Mouse (Mus musculus) intestine, embryonic 16.5 days (tissue): ENCODE measurements around the gene Tfrc. TPM values are rescaled to one million over a fixed set of nuclear protein-coding genes. Genes with fewer than 3 reads are reported as not detected.

Source experiments
- ATAC-seq: fragments of 200-750 bp; cut with Nextera tagmentation; 2 replicates; pipeline ENCODE4 v1.8.0; 2017; ENCODE audit warnings: moderate TSS enrichment, moderate library complexity
- H3K27ac ChIP-seq: fragments of 300-500 bp; sonication (generic); 2 replicates; pipeline ENCODE4 v1.5.1; 2014; ENCODE audit warnings: mild to moderate bottlenecking, low read length
- H3K27me3 ChIP-seq: fragments of 300-500 bp; sonication (generic); replicated peaks from 2 replicates; pipeline ENCODE4 v1.6.1; 2014; ENCODE audit warnings: low read length, control low read depth, mixed read lengths; ENCODE audit not compliant: control insufficient read depth, insufficient read depth
- H3K36me3 ChIP-seq: fragments of 300-500 bp; sonication (generic); 2 replicates; pipeline ENCODE4 v1.6.1; 2014; ENCODE audit warnings: low read length, control low read depth; ENCODE audit not compliant: control insufficient read depth, insufficient read depth
- H3K4me1 ChIP-seq: fragments of 300-500 bp; sonication (generic); 2 replicates; pipeline ENCODE4 v1.6.1; 2014; ENCODE audit warnings: low read length, control low read depth, mixed read lengths; ENCODE audit not compliant: control insufficient read depth, insufficient read depth
- H3K4me2 ChIP-seq: fragments of 300-500 bp; sonication (generic); 2 replicates; pipeline ENCODE4 v1.6.1; 2014; ENCODE audit warnings: low read depth, low read length, control low read depth
- H3K4me3 ChIP-seq: fragments of 300-500 bp; sonication (generic); 2 replicates; pipeline ENCODE4 v1.5.1; 2014; ENCODE audit warnings: mild to moderate bottlenecking, low read length
- H3K9ac ChIP-seq: fragments of 300-500 bp; sonication (generic); 2 replicates; pipeline ENCODE4 v1.6.1; 2014; ENCODE audit warnings: low read depth, low read length
- H3K9me3 ChIP-seq: fragments of 300-500 bp; sonication (generic); 2 replicates; pipeline ENCODE4 v1.6.1; 2016; ENCODE audit warnings: low read length, control low read depth; ENCODE audit not compliant: control insufficient read depth
- WGBS: fragments of 180-500 bp; shearing (Covaris S2); extraction: QIAGEN DNeasy Blood & Tissue Kit; methylation state at CpG from one replicate; pipeline ENCODE4 v1.1.7; 2014; 5-methylcytosine and 5-hydroxymethylcytosine counted together
- polyA plus RNA-seq: library from polyadenylated mRNA; unstranded; fragments of >200 nt; fragmentation: Nextera tagmentation; extraction: Ambion mirVana; gene quantifications from 2 replicates; pipeline ENCODE4 v1.2.1, GENCODE M21; 2015

Gene Tfrc
- polyA plus RNA-seq, 1 experiment from 2014 or later, result 64.9 TPM

- no peak for ATAC-seq
- H3K9me3 ChIP-seq, result no peaks in the 10 kb centered on the region
- peaks cover 14% of the 10 kb centered on the region for H3K4me1 ChIP-seq
- no peak overlapping the region for H3K27ac ChIP-seq
- H3K4me3 ChIP-seq, result no peak overlapping the region
- H3K9ac ChIP-seq, result no peak overlapping the region
- H3K27me3 ChIP-seq, result no peaks in the 10 kb centered on the region
- WGBS, result 82% methylated on average over 6 of the region's 6 CpGs
- H3K4me2 ChIP-seq, result no peak overlapping the region
- no peaks in the 10 kb centered on the region for H3K36me3 ChIP-seq
Measured at GRCm38 (mm10) chr16:32654071-32654733, 45.5 kb downstream of the Tfrc start.

GRCm38 (mm10) chr16:32655534-32655933 lies 46.8 kb downstream of the Tfrc start:
- WGBS, result 90% methylated on average over 4 of the region's 4 CpGs
- no peak for ATAC-seq
- no peaks in the 10 kb centered on the region for H3K27me3 ChIP-seq
- no peak overlapping the region for H3K9ac ChIP-seq
- H3K27ac ChIP-seq, result no peak overlapping the region
- no peak overlapping the region for H3K4me3 ChIP-seq
- no peaks in the 10 kb centered on the region for H3K9me3 ChIP-seq
- H3K4me2 ChIP-seq, result no peak overlapping the region
- peaks cover 27% of the 10 kb centered on the region for H3K4me1 ChIP-seq
- no peaks in the 10 kb centered on the region for H3K36me3 ChIP-seq

- Histone ChIP-seq H3K9me3 (no peaks in the 10 kb centered on the region), H3K9ac (no peak overlapping the region), H3K4me1 (peaks cover 35% of the 10 kb centered on the region), H3K27ac (no peak overlapping the region), H3K36me3 (no peaks in the 10 kb centered on the region), H3K4me3 (no peak overlapping the region), H3K27me3 (no peaks in the 10 kb centered on the region), H3K4me2 (no peak overlapping the region)
- 68% methylated on average over 8 of the region's 8 CpGs for WGBS
- no peak for ATAC-seq
Measured at GRCm38 (mm10) chr16:32656321-32656720, 47.6 kb downstream of the Tfrc start.

- WGBS, result 62% methylated on average over 8 of the region's 8 CpGs
- H3K27ac ChIP-seq, result no peak overlapping the region
- no peaks in the 10 kb centered on the region for H3K9me3 ChIP-seq
- H3K4me1 ChIP-seq, result peaks cover 38% of the 10 kb centered on the region
- ATAC-seq, result no peak
- no peak overlapping the region for H3K4me2 ChIP-seq
- no peak overlapping the region for H3K4me3 ChIP-seq
- no peak overlapping the region for H3K9ac ChIP-seq
- H3K27me3 ChIP-seq, result no peaks in the 10 kb centered on the region
- no peaks in the 10 kb centered on the region for H3K36me3 ChIP-seq
Measured at GRCm38 (mm10) chr16:32656794-32657193, 48.1 kb downstream of the Tfrc start.

- H3K4me2 ChIP-seq, result no peak overlapping the region
- peaks cover 39% of the 10 kb centered on the region for H3K4me1 ChIP-seq
Measured at GRCm38 (mm10) chr16:32657498-32658250, 49.0 kb downstream of the Tfrc start.

GRCm38 (mm10) chr16:32658743-32659171 lies 50.0 kb downstream of the Tfrc start:
- Histone ChIP-seq H3K9me3 (no peaks in the 10 kb centered on the region), H3K27ac (0 out of 2 replicates have a peak overlapping the region, but pooled peaks have one; percentile 25), H3K4me3 (peak overlapping the region; percentile 33), H3K27me3 (no peaks in the 10 kb centered on the region), H3K36me3 (no peaks in the 10 kb centered on the region), H3K4me1 (peaks cover 44% of the 10 kb centered on the region), H3K9ac (peak overlapping the region; percentile 59), H3K4me2 (peak overlapping the region; percentile 51)
- 4% methylated on average over 19 of the region's 21 CpGs for WGBS
- ATAC-seq, result no peak

More at GRCm38 (mm10) chr16:32657498-32658250, 49.0 kb downstream of the Tfrc start:
- WGBS, result 89% methylated on average over 16 of the region's 16 CpGs
- Histone ChIP-seq H3K27me3 (no peaks in the 10 kb centered on the region), H3K9me3 (no peaks in the 10 kb centered on the region), H3K36me3 (no peaks in the 10 kb centered on the region), H3K4me3 (no peak overlapping the region), H3K9ac (no peak overlapping the region), H3K27ac (no peak overlapping the region)
- ATAC-seq, result no peak

GRCm38 (mm10) chr16:32659385-32659784 lies 50.7 kb downstream of the Tfrc start:
- peaks cover 44% of the 10 kb centered on the region for H3K4me1 ChIP-seq
- H3K36me3 ChIP-seq, result no peaks in the 10 kb centered on the region
- H3K9ac ChIP-seq, result no peak overlapping the region
- no peaks in the 10 kb centered on the region for H3K27me3 ChIP-seq
- H3K4me2 ChIP-seq, result peak overlapping the region; percentile 51
- ATAC-seq, result peak; percentile 20; the same call in 1 of the 2 replicates
- no peaks in the 10 kb centered on the region for H3K9me3 ChIP-seq
- H3K27ac ChIP-seq, result peak overlapping the region; percentile 88
- H3K4me3 ChIP-seq, result peak overlapping the region; percentile 33; the same call in 1 of the 2 replicates
- WGBS, result 9% methylated on average over 8 of the region's 8 CpGs

- Histone ChIP-seq H3K4me2 (no peak overlapping the region), H3K4me1 (peaks cover 45% of the 10 kb centered on the region)
- no peak for ATAC-seq
Measured at GRCm38 (mm10) chr16:32660095-32660494, 51.4 kb downstream of the Tfrc start.

GRCm38 (mm10) chr16:32660557-32661321 lies 52.0 kb downstream of the Tfrc start:
- Histone ChIP-seq H3K36me3 (no peaks in the 10 kb centered on the region), H3K4me3 (peak overlapping the region; percentile 33), H3K4me2 (peak overlapping the region; percentile 49), H3K9ac (peak overlapping the region; percentile 62), H3K27me3 (no peaks in the 10 kb centered on the region), H3K27ac (peak overlapping the region; percentile 88), H3K9me3 (no peaks in the 10 kb centered on the region), H3K4me1 (peaks cover 51% of the 10 kb centered on the region)
- 23% methylated on average over 10 of the region's 10 CpGs for WGBS
- ATAC-seq, result peak; percentile 55

More at GRCm38 (mm10) chr16:32660095-32660494, 51.4 kb downstream of the Tfrc start:
- H3K9ac ChIP-seq, result no peak overlapping the region; the same call in 1 of the 2 replicates
- 26% methylated on average over 1 of the region's 1 CpGs for WGBS
- peak overlapping the region; percentile 88 for H3K27ac ChIP-seq
- H3K27me3 ChIP-seq, result no peaks in the 10 kb centered on the region
- H3K9me3 ChIP-seq, result no peaks in the 10 kb centered on the region
- no peak overlapping the region for H3K4me3 ChIP-seq
- no peaks in the 10 kb centered on the region for H3K36me3 ChIP-seq
